Mouse (Mus musculus) limb, embryonic 14.5 days (tissue): ENCODE results near the gene Tes3-ps. TPM values are rescaled to one million over a fixed set of nuclear protein-coding genes. Genes with fewer than 3 reads are reported as not detected.
A peak's percentile ranks its signal among the peaks of the same experiment; 100 is the strongest.

Experiments used
- ATAC-seq: fragments of 200-750 bp; cut with Nextera tagmentation; 2 replicates; pipeline ENCODE4 v1.8.0; 2017; ENCODE audit warnings: low read depth, moderate number of reproducible peaks, moderate TSS enrichment; ENCODE audit not compliant: low FRiP score
- DNase-seq: peaks from one replicate; pipeline ENCODE4 v3.0.0-alpha.2; 2015; ENCODE audit warnings: low spot score
- H3K27ac ChIP-seq: fragments of 300-500 bp; sonication (generic); replicated peaks from 2 replicates; pipeline ENCODE4 v1.5.1; 2014; ENCODE audit warnings: low read depth, mild to moderate bottlenecking, low read length, moderate library complexity, mixed read lengths
- H3K27me3 ChIP-seq: fragments of 300-500 bp; sonication (generic); 2 replicates; pipeline ENCODE4 v1.6.1; 2014; ENCODE audit warnings: low read length, mixed read lengths; ENCODE audit not compliant: control insufficient read depth, insufficient read depth
- H3K36me3 ChIP-seq: fragments of 300-500 bp; sonication (generic); 2 replicates; pipeline ENCODE4 v1.6.1; 2014; ENCODE audit warnings: mild to moderate bottlenecking, low read length, moderate library complexity, mixed read lengths; ENCODE audit not compliant: control insufficient read depth, insufficient read depth
- H3K4me1 ChIP-seq: fragments of 300-500 bp; sonication (generic); 2 replicates; pipeline ENCODE4 v1.6.1; 2014; ENCODE audit warnings: antibody characterized with exemption, low read length, mixed read lengths; ENCODE audit not compliant: control insufficient read depth, insufficient read depth
- H3K4me2 ChIP-seq: fragments of 300-500 bp; sonication (generic); replicated peaks from 2 replicates; pipeline ENCODE4 v1.6.1; 2014; ENCODE audit warnings: low read depth, mild to moderate bottlenecking, low read length, moderate library complexity; ENCODE audit not compliant: severe bottlenecking
- H3K4me3 ChIP-seq: fragments of 300-500 bp; sonication (generic); replicated peaks from 2 replicates; pipeline ENCODE4 v1.5.1; 2014; ENCODE audit warnings: low read length
- H3K9ac ChIP-seq: fragments of 300-500 bp; sonication (generic); 2 replicates; pipeline ENCODE4 v1.6.1; 2014; ENCODE audit warnings: mild to moderate bottlenecking, low read depth, low read length, moderate library complexity; ENCODE audit not compliant: severe bottlenecking
- H3K9me3 ChIP-seq: fragments of 300-500 bp; sonication (generic); 2 replicates; pipeline ENCODE4 v1.6.1; 2016; ENCODE audit warnings: low read length; ENCODE audit not compliant: control insufficient read depth
- POLR2A ChIP-seq: fragments of 200-500 bp; IDR thresholded peaks from 2 replicates; pipeline ENCODE4 v1.8.0; 2012; ENCODE audit warnings: inconsistent platforms, mild to moderate bottlenecking, moderate library complexity, borderline replicate concordance; ENCODE audit not compliant: insufficient read depth, insufficient read length; ENCODE audit errors: extremely low read depth
- whole genome bisulfite sequencing: fragments of 180-500 bp; shearing (Covaris S2); extraction: QIAGEN DNeasy Blood & Tissue Kit; methylation state at CpG from one replicate; pipeline ENCODE4 v1.1.7; 2014; 5-methylcytosine and 5-hydroxymethylcytosine counted together
- polyA plus RNA-seq, 2 experiments: library from polyadenylated mRNA; depleted of rRNA in 1 of 2; stranded (reverse) in 1 of 2; unstranded in 1 of 2; fragments of >200 nt; fragmentation: Nextera tagmentation in 1 of 2; extraction: Ambion mirVana in 1 of 2; gene quantifications; 2 replicates each; pipeline versions ENCODE4 v1.2.1 to v1.2.3; 2012 to 2014

Tes3-ps gene
- polyA plus RNA-seq (2012; rRNA removed) (0.15 and 0.20 TPM in 2 replicates), polyA plus RNA-seq (2014; fragmentation: Nextera tagmentation; extraction: Ambion mirVana) (0.58 and 0.91 TPM in 2 replicates)

DNA sequence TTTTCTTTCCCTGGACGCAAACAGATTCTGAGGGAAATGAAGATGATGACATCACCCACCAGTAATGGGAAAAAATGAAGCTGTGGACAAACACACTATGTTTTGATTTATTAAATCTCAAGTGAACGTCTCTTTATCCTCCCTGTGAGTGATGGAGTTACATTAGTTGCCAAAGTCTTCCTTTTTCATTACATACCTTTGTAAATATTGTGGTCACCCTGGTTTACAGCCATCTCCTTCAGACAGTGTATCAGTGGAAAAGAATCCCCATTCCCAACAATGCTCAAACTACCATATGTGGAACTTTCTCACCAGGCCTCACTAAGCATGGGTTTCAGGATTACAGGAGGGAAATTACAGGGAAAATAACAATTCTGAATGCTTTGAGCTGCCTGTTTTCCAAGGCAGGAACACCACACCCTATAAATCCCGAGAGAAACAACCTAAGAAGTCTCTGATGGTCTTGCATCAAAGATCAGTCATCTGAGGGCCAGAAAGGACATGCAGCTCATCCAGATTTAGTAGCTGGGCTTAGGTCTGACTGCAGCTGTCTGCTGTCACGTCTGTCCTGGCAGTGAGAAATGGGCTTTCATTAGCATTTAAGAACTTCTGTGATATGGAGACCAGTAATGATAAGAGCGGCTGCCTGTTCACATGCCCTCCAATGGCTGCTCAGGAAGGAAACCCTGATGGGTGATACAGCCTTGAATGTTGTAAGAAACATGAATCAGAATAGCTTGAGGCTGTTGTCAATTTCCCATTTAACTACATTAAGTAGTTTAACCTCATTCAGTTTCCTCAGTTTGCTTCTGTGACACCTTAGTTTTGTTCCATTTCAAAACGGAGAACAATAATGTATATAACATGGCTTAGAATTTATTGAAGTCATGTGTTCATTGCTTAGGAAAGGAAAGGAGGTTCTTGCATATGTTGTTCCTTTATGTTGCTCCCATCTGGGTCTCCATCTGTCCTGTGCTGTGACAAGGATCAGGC, at the start of gene Tes3-ps:
Gene Tes3-ps, plus strand, starts transcription at position 943 of the 993 bp plus-strand sequence.
- Histone ChIP-seq H3K9me3 (no peaks in the 10 kb centered on the region), H3K36me3 (no peaks in the 10 kb centered on the region), H3K27ac (0 out of 2 replicates have a peak within 1 kb of the TSS, but pooled peaks have one; percentile 19), H3K9ac (no peak within 1 kb of the TSS), H3K4me1 (peaks cover 5% of the 10 kb centered on the region; the same call in 1 of the 2 replicates), H3K4me2 (no peak within 1 kb of the TSS), H3K4me3 (no peak within 1 kb of the TSS), H3K27me3 (no peaks in the 10 kb centered on the region)
- TF ChIP-seq POLR2A = no peak
- WGBS = 54% methylated on average over 6 of the region's 6 CpGs
- DNase-seq (peak; percentile 31), ATAC-seq (0 out of 2 replicates have a peak, but pooled peaks have one; percentile 12)

DNA sequence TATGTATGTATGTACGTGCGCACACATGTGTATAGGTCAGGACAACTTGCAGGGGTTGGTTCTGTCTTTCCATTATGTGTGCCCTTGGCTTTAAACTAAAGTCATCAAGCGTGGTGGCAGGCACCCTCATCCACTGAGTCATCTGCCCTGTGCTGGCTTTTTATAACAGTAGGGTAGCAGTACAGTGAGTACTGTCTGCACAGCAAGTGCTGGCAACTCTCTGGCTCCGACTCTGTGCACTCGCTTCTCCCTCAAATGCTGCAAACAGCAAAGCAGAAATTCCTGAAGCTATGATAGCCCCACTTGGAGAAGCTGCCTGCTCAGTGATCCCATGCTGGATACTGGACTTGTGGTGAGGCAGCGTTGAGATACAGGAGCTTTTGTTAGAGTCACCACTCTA, 48.7 kb upstream of the Tes3-ps start:
- H3K36me3 ChIP-seq = peaks cover 32% of the 10 kb centered on the region
- H3K27me3 ChIP-seq = no peaks in the 10 kb centered on the region
- no peaks in the 10 kb centered on the region for H3K9me3 ChIP-seq
- WGBS = 94% methylated on average over 6 of the region's 6 CpGs
- DNase-seq = no peak
- H3K4me1 ChIP-seq = no peaks in the 10 kb centered on the region
- no peak overlapping the region for H3K27ac ChIP-seq
- ATAC-seq = no peak
- no peak overlapping the region for H3K9ac ChIP-seq
- no peak overlapping the region for H3K4me2 ChIP-seq
- no peak overlapping the region for H3K4me3 ChIP-seq
- TF ChIP-seq POLR2A = no peak

DNA sequence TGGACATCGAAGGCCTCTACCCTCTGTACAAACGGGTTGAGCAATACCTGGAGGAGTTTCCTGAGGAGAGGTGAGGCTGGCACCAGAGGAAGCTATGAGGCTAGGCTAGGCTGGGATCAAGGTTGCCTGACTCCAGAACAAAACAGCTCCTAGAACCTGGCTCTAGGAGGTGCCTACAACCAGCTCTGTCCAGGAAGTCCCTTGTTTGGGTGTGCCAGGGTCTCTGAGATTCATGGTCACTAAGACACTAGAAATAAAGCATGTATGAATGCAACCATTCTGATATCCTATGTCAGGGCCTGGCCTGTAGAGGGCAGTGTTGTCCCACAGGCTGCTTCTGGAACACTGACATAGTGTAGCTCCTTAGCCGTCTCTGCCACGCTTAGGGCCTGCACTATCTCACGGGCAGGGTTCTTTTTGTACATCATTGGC, 43.8 kb upstream of the Tes3-ps start:
- 40% methylated on average over 5 of the region's 5 CpGs for WGBS
- peaks cover 35% of the 10 kb centered on the region for H3K36me3 ChIP-seq
- no peak overlapping the region for H3K4me3 ChIP-seq
- H3K9ac ChIP-seq = no peak overlapping the region
- no peak overlapping the region for H3K4me2 ChIP-seq
- H3K9me3 ChIP-seq = no peaks in the 10 kb centered on the region
- TF ChIP-seq POLR2A = no peak
- H3K27ac ChIP-seq = 0 out of 2 replicates have a peak overlapping the region, but pooled peaks have one; percentile 33
- no peaks in the 10 kb centered on the region for H3K4me1 ChIP-seq
- H3K27me3 ChIP-seq = no peaks in the 10 kb centered on the region
- ATAC-seq (peak; percentile 79), DNase-seq (peak; percentile 89)

DNA sequence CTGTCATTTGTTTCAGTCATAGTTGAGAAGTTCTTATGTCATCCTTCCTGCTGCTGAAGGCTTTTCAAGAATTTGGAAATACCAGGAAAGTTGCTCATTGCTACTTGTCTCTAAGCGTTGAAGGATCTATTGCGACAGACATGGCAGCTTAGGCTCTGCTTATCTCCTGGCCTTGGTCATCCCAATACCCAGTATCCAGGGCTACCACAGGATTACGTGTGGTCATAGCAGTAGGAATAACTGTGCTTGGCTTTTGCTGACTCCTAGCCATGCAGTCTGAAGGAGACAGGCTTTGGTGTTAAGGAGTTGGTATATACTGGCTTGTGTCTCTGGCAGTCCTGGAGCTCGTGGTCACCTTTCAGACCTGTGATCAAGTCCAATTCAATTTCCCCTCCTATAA, 32.8 kb upstream of the Tes3-ps start:
- WGBS = 83% methylated on average over 4 of the region's 4 CpGs
- Histone ChIP-seq H3K27ac (peak overlapping the region; percentile 83), H3K36me3 (peaks cover 34% of the 10 kb centered on the region), H3K9ac (no peak overlapping the region), H3K4me2 (no peak overlapping the region), H3K4me1 (peaks cover 12% of the 10 kb centered on the region), H3K9me3 (no peaks in the 10 kb centered on the region), H3K4me3 (no peak overlapping the region), H3K27me3 (no peaks in the 10 kb centered on the region)
- no peak for TF ChIP-seq POLR2A
- DNase-seq = no peak
- ATAC-seq = no peak

DNA sequence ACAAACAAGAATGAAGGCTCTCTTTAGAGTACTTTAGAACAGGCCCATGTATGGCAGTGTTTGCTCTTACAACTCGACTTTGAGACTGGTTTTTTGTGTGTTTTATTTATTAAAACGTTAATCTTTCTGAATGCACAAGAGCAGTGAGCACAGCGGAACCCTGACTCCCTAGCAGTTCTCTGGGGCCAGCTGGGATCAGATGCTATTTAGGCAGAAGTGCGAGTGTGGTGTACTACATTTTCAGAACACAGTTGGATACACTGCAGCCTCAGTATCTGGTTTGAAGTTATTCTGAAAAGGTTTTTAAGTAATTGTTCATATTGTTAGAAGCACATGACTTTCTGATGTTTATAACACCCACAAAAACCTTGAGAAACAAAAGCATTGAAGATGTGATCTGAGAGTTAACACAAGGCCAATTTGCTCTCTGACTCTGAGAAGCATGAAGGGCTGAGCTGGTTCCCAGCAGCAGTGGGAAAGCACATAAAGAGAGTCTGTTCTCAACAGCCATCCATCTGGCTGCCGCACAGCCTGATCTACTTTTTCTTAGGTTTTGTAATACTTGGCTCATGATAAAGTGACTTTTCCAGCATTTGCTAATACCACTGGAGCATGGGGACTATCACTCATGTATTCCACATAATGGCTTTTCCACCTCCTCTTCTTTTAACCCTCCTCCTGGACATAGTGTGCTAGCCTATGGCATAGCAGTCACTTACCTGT, 32.3 kb upstream of the Tes3-ps start:
- no peak for TF ChIP-seq POLR2A
- Histone ChIP-seq H3K9ac (no peak overlapping the region), H3K36me3 (peaks cover 32% of the 10 kb centered on the region), H3K9me3 (no peaks in the 10 kb centered on the region), H3K4me1 (peaks cover 14% of the 10 kb centered on the region), H3K4me3 (no peak overlapping the region), H3K27me3 (no peaks in the 10 kb centered on the region), H3K4me2 (no peak overlapping the region), H3K27ac (peak overlapping the region; percentile 83)
- DNase-seq = peak; percentile 67
- WGBS = 70% methylated on average over 5 of the region's 5 CpGs
- peak; percentile 60 for ATAC-seq
